Mouse (Mus musculus) hindbrain, embryonic 16.5 days (tissue): ENCODE measurements at regions not wholly inside any gene's neighbourhood (a gene's known extent, or its start where the extent isn't known, plus 50 kb on each side); places are given as distances from the start of the nearest gene placed in this dataset.
"Not testable (repeated sequence)": the region's sequence is repeated elsewhere in the genome, so short reads cannot be mapped to it uniquely, and the experiment has no call there.

Experiments used
- ATAC-seq: fragments of 200-750 bp; cut with Nextera tagmentation; 2 replicates; pipeline ENCODE4 v1.8.0; 2017; ENCODE audit warnings: moderate TSS enrichment, moderate library complexity
- H3K27ac ChIP-seq: fragments of 300-500 bp; sonication (generic); 2 replicates; pipeline ENCODE4 v1.5.1; 2014; ENCODE audit warnings: low read depth, mild to moderate bottlenecking, control low read depth, low read length, moderate library complexity
- H3K27me3 ChIP-seq: fragments of 300-500 bp; sonication (generic); replicated peaks from 2 replicates; pipeline ENCODE4 v1.6.1; 2014; ENCODE audit warnings: low read length; ENCODE audit not compliant: control insufficient read depth, insufficient read depth
- H3K36me3 ChIP-seq: fragments of 300-500 bp; sonication (generic); 2 replicates; pipeline ENCODE4 v1.6.1; 2014; ENCODE audit warnings: mild to moderate bottlenecking, low read length, moderate library complexity, mixed read lengths; ENCODE audit not compliant: control insufficient read depth, insufficient read depth
- H3K4me1 ChIP-seq: fragments of 300-500 bp; sonication (generic); 2 replicates; pipeline ENCODE4 v1.6.1; 2014; ENCODE audit warnings: low read depth, low read length; ENCODE audit not compliant: control insufficient read depth, insufficient read depth
- H3K4me2 ChIP-seq: fragments of 300-500 bp; sonication (generic); 2 replicates; pipeline ENCODE4 v1.6.1; 2014; ENCODE audit warnings: mild to moderate bottlenecking, low read length, control low read depth, moderate library complexity
- H3K4me3 ChIP-seq: fragments of 300-500 bp; sonication (generic); 2 replicates; pipeline ENCODE4 v1.5.1; 2014; ENCODE audit warnings: mild to moderate bottlenecking, low read length, control low read depth, moderate library complexity
- H3K9ac ChIP-seq: fragments of 300-500 bp; sonication (generic); 2 replicates; pipeline ENCODE4 v1.6.1; 2014; ENCODE audit warnings: low read depth, mild to moderate bottlenecking, control low read depth, low read length, moderate library complexity
- H3K9me3 ChIP-seq: fragments of 300-500 bp; sonication (generic); 2 replicates; pipeline ENCODE4 v1.6.1; 2014; ENCODE audit warnings: mild to moderate bottlenecking, low read length, moderate library complexity; ENCODE audit not compliant: control insufficient read depth
- WGBS: fragments of 180-500 bp; shearing (Covaris S2); extraction: QIAGEN DNeasy Blood & Tissue Kit; methylation state at CpG from one replicate; pipeline ENCODE4 v1.1.7; 2014; 5-methylcytosine and 5-hydroxymethylcytosine counted together

DNA sequence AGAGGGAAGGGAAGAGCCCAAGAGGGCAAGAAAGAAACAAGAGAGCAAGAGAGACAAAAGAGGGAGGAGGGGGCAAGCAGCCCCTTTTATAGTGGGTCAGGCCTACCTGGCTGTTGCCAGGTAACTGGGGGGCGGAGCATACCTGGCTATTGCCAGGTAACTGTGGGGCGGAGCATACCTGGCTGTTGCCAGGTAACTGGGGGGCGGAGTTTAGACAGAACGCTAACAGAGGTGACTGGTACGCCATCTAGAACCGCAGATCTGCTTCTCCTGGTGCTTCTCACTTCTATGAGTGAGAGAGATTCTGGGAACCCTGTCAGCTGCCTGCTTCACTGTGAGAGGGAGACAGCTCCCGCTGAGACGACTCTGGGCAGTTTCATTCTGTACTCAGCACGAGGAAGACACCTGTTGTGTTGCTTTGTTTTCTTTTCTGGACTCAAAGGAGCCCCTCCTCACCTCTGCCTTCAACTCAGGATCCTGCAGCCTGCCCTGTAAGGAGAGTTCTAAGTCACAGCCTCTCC is 144.9 kb upstream of the Rxfp2 start:
- H3K9ac ChIP-seq = no peak overlapping the region
- H3K4me1 ChIP-seq = no peaks in the 10 kb centered on the region
- H3K4me3 ChIP-seq = no peak overlapping the region
- WGBS = 31% methylated on average over 9 of the region's 9 CpGs
- H3K36me3 ChIP-seq = no peaks in the 10 kb centered on the region
- H3K27me3 ChIP-seq = no peaks in the 10 kb centered on the region
- H3K4me2 ChIP-seq = no peak overlapping the region
- no peaks in the 10 kb centered on the region for H3K9me3 ChIP-seq
- H3K27ac ChIP-seq = no peak overlapping the region
- ATAC-seq = no peak

DNA sequence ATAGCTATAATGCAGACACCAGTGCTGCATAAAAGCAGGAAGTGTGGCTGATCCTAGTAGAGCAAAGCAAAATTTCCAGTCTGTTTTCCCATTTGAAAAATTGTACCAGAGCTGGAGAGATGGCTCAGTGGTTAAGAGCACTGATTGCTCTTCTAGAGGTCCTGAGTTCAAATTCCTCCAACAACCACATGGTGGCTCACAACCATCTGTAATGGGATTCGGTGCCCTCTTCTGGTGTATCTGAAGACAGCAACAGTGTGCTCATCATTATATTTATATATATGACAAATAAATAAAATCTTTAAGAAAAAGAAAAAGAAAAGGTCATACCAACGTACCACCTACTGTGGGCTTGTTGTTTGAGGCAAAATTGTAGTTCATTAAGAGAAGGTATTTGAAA is 144.1 kb upstream of the Rxfp2 start:
- H3K9ac ChIP-seq = no peak overlapping the region
- H3K27ac ChIP-seq = no peak overlapping the region
- H3K36me3 ChIP-seq = no peaks in the 10 kb centered on the region
- H3K4me3 ChIP-seq = no peak overlapping the region
- no peaks in the 10 kb centered on the region for H3K9me3 ChIP-seq
- no peaks in the 10 kb centered on the region for H3K27me3 ChIP-seq
- WGBS = 91% methylated on average over 2 of the region's 2 CpGs
- no peak for ATAC-seq
- no peaks in the 10 kb centered on the region for H3K4me1 ChIP-seq
- no peak overlapping the region for H3K4me2 ChIP-seq

DNA sequence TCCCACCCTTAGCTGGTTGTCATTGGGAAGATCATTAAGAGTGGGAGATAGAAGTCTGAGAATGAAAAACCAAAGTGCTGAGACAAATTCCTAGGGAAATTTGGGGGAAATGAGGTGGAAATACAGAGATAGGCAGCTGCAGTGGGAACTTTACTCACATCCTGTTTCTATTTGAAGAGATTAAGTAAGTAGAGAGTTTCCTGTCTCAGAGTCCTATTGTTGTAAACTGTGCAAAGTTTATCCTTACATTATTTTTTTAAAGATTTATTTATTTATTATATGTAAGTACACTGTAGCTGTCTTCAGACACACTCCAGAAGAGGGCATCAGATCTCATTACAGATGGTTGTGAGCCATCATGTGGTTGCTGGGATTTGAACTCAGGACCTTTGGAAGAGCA is 126.0 kb upstream of the Rxfp2 start:
- H3K4me2 ChIP-seq, H3K27me3 ChIP-seq, H3K36me3 ChIP-seq, H3K9ac ChIP-seq, H3K9me3 ChIP-seq, H3K27ac ChIP-seq, H3K4me1 ChIP-seq, ATAC-seq, H3K4me3 ChIP-seq: not testable (repeated sequence)

DNA sequence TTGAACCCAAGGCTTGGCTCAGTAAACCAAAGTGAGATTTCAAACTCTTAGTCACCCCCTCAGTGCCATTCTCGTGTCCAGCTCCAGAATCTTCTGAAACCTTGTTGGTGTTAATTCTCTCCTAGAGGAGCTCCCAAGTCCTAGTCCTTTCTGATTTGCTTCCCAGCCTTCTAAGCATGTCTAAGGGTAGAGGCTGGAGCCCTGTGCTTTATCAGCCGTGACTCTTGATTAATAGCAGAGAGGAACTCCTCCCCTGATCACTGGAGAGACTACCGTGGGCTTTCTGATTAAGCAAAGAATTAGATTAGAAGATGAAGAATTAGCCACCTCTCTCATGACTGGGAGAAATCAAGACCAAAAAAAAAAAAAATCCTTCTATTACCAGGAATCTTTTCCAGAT is 111.5 kb upstream of the Rxfp2 start:
- Histone ChIP-seq H3K4me1 (no peaks in the 10 kb centered on the region), H3K9me3 (no peaks in the 10 kb centered on the region), H3K9ac (no peak overlapping the region), H3K36me3 (no peaks in the 10 kb centered on the region), H3K27ac (no peak overlapping the region), H3K4me3 (no peak overlapping the region), H3K27me3 (no peaks in the 10 kb centered on the region), H3K4me2 (no peak overlapping the region)
- no peak for ATAC-seq
- 59% methylated on average over 3 of the region's 3 CpGs for WGBS

DNA sequence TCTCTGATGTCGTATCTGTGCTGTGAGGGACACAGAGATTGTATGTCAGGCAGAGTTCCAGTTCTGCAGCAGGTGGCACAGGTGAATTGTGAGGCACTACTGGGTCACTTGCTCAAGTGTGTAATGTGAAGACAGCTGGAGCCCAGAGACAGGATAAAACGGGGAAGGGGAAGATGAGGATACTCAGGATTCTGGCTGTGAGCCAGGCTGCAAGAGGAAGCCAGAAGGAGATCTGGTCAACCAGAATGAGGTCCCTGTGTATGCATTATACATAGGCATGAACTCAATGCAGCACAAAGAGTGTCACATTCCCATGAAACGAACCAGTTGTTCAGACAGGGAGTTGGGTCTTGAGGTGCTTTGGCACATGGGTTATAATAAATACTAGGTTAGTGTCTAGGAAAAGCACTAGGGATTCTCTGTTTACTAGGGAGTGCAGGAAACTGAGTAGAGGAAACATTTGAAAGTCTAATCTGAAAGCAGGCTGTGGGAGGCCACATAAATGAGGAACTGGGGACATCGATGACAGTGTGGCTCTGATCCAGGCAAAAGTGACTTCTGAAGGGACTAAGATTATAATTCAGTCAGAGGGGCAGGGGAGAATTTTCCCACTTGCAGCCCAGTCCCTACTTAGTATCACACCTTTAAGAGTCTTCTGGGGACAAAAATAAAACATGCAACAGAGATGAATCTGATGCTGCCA is 109.9 kb upstream of the Rxfp2 start:
- 62% methylated on average over 4 of the region's 4 CpGs for WGBS
- H3K27ac ChIP-seq = no peak overlapping the region

DNA sequence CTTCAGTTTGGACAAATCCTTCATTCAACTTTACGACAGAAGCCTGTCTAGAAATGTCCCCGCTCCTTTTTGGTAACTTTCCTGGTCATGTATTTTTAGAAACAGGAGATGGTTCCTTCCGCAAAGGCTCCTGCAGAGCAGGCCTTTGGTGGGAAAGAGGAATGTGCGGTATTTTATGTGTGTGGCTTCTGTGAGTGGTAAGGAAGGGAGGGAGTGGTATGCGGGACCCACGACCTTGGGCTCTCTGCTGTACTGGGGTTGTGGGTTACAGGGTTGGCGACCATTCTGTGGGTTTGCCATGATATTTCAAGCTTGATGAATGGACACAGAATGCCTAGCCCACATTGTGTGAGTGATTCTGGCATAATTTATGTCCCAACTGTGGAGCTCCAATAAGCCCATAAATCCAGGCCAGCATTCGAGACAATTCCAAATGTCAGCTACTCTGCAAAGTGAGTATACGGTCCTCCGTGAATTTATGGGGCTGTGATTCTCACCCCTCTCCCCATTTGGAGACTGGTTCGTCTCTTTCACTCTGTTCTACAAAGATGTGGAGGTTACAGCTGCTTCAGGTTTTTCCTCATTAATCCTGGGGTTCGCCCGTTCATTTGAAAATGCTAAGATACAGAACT is 109.3 kb upstream of the Rxfp2 start:
- 75% methylated on average over 13 of the region's 13 CpGs for WGBS
- no peak overlapping the region for H3K27ac ChIP-seq
- ATAC-seq = no peak

More for the DNA sequence above, 109.9 kb upstream of the Rxfp2 start:
- H3K9ac ChIP-seq = no peak overlapping the region
- no peaks in the 10 kb centered on the region for H3K9me3 ChIP-seq
- no peaks in the 10 kb centered on the region for H3K4me1 ChIP-seq
- no peaks in the 10 kb centered on the region for H3K36me3 ChIP-seq
- ATAC-seq = no peak
- no peaks in the 10 kb centered on the region for H3K27me3 ChIP-seq
- no peak overlapping the region for H3K4me2 ChIP-seq
- H3K4me3 ChIP-seq = no peak overlapping the region

DNA sequence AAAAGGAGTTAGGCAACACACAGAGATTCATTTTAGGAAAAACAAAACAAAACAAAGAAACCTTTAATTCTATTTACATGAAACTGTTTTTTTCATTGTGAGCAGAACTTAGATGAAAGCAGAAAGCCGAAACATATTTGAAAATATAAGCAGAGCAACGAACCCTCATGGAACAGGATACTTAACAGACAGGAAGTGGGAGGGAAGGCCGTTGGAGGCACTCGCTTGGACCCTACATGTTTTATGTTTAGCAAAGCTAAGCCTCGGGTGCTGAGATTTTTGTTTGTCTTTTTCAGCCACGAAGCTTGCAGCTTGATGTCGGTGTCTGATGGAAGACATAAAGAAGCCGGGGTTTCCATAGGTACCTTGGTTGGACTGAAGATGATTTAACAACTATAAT is 108.5 kb upstream of the Rxfp2 start:
- 67% methylated on average over 8 of the region's 8 CpGs for WGBS
- no peak overlapping the region for H3K27ac ChIP-seq

More for the DNA sequence above, 109.3 kb upstream of the Rxfp2 start:
- Histone ChIP-seq H3K36me3 (no peaks in the 10 kb centered on the region), H3K9me3 (no peaks in the 10 kb centered on the region), H3K4me2 (no peak overlapping the region), H3K27me3 (no peaks in the 10 kb centered on the region), H3K4me1 (no peaks in the 10 kb centered on the region), H3K4me3 (no peak overlapping the region), H3K9ac (no peak overlapping the region)

DNA sequence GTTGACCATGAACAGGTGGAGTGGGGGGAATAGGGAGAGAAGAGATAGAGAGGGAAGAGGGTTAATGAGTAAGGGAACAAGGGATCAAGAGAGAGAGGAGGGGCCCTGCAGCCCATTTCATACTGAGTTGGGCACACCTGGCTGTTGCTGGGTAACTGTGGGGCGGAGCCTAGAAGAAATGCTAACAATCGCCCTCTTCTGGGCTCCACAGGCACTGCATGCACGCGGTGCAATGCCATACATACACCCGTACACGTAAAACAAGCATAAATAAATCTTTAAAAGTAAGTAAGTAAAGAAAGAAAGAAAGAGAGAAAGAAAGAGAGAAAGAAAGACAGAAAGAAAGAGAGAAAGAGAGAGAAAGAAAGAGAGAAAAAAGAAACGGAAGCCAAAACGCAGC is 106.5 kb upstream of the Rxfp2 start:
- Histone ChIP-seq H3K27me3 (no peaks in the 10 kb centered on the region), H3K9me3 (no peaks in the 10 kb centered on the region), H3K9ac (no peak overlapping the region), H3K27ac (no peak overlapping the region), H3K4me3 (no peak overlapping the region), H3K36me3 (no peaks in the 10 kb centered on the region), H3K4me1 (no peaks in the 10 kb centered on the region), H3K4me2 (no peak overlapping the region)
- WGBS = 83% methylated on average over 8 of the region's 8 CpGs
- no peak for ATAC-seq

More for the DNA sequence above, 108.5 kb upstream of the Rxfp2 start:
- no peaks in the 10 kb centered on the region for H3K4me1 ChIP-seq
- H3K4me3 ChIP-seq = no peak overlapping the region
- H3K9me3 ChIP-seq = no peaks in the 10 kb centered on the region
- no peak overlapping the region for H3K4me2 ChIP-seq
- H3K36me3 ChIP-seq = no peaks in the 10 kb centered on the region
- no peak for ATAC-seq
- no peak overlapping the region for H3K9ac ChIP-seq
- no peaks in the 10 kb centered on the region for H3K27me3 ChIP-seq

DNA sequence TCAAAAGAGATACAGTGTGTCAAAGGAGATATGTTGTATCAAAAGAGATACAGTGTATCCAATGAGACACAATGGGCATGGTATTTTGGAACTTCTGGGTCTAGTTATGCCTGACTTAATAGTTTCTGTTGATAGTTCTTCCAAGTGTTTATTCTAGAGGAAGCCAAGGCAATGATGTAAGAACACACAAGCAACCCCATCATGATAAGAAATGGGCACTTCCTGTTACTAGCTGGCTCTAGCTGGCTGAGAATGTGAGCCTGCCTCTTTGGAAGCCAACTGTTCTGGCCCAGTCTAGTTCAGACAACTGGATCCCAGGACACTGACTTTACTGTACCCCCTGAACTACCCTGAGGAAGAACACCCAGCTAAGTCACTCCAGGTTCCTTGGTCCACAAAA is 102.7 kb upstream of the Rxfp2 start:
- Histone ChIP-seq H3K27me3 (no peaks in the 10 kb centered on the region), H3K4me1 (no peaks in the 10 kb centered on the region), H3K9me3 (no peaks in the 10 kb centered on the region), H3K27ac (no peak overlapping the region), H3K9ac (no peak overlapping the region), H3K36me3 (no peaks in the 10 kb centered on the region), H3K4me3 (no peak overlapping the region), H3K4me2 (no peak overlapping the region)
- ATAC-seq = no peak
